Comparison of ENCODE assay signal across 22 mouse cellular contexts in genomic region chr9:84046961-84047360, GRCm38 (mm10).
A peak's percentile ranks its signal among the peaks of the same experiment; 100 is the strongest.
DNase-seq lines count a peak whose midpoint lies in the region; ATAC-seq and TF ChIP-seq lines count a peak whose summit lies in the region.
"Had no signal": no experiment of that assay in that cellular context is flagged by ENCODE, and none has a peak within 500 bp of the region (broad histone marks: within the 10 kb centered on the region; RNA-seq: fewer than 3 reads in every experiment).

No protein-coding gene starts in this region.

- peaks cover 17% of the 10 kb centered on the region for H3K4me1 ChIP-seq in heart, embryonic 15.5 days (replicated peaks)
- H3K4me1 ChIP-seq in forebrain, embryonic 14.5 days (ENCODE audit: control insufficient read depth, insufficient read depth, low read length): peaks cover 3% of the 10 kb centered on the region; the same call in 1 of the 2 replicates

- no peak overlapping the region for H3K4me2 ChIP-seq in heart, embryonic 15.5 days
- H3K4me2 ChIP-seq in forebrain, embryonic 14.5 days (ENCODE audit: low read length): no peak overlapping the region
- H3K4me2 ChIP-seq: embryonic facial prominence, embryonic 15.5 days; forebrain, embryonic 15.5 days had no signal

- H3K27me3 ChIP-seq in heart, embryonic 15.5 days: no peaks in the 10 kb centered on the region
- H3K27me3 ChIP-seq in forebrain, embryonic 14.5 days (replicated peaks; ENCODE audit: control insufficient read depth, insufficient read depth, low read length): no peaks in the 10 kb centered on the region
- H3K27me3 ChIP-seq: embryonic facial prominence, embryonic 15.5 days; forebrain, embryonic 15.5 days had no signal

- no peak overlapping the region for H3K9ac ChIP-seq in heart, embryonic 15.5 days
- no peak overlapping the region for H3K9ac ChIP-seq in forebrain, embryonic 14.5 days (ENCODE audit: low read length)
- H3K9ac ChIP-seq: embryonic facial prominence, embryonic 15.5 days; forebrain, embryonic 15.5 days had no signal

- H3K36me3 ChIP-seq in heart, embryonic 15.5 days: no peaks in the 10 kb centered on the region
- H3K36me3 ChIP-seq in forebrain, embryonic 14.5 days (ENCODE audit: control insufficient read depth, insufficient read depth, low read length): no peaks in the 10 kb centered on the region
- H3K36me3 ChIP-seq: embryonic facial prominence, embryonic 15.5 days; forebrain, embryonic 15.5 days; heart, embryonic 10.5 days had no signal

- no peak overlapping the region for H3K4me3 ChIP-seq in heart, embryonic 15.5 days
- no peak overlapping the region for H3K4me3 ChIP-seq in layer of hippocampus, adult 2 months
- H3K4me3 ChIP-seq in forebrain, embryonic 14.5 days (ENCODE audit: low read depth, low read length): no peak overlapping the region
- H3K4me3 ChIP-seq: embryonic facial prominence, embryonic 15.5 days; forebrain, embryonic 15.5 days; heart, adult 2 months; heart, embryonic 10.5 days had no signal

- no peaks in the 10 kb centered on the region for H3K9me3 ChIP-seq in heart, embryonic 15.5 days (replicated peaks)
- no peaks in the 10 kb centered on the region for H3K9me3 ChIP-seq in forebrain, embryonic 14.5 days (replicated peaks; ENCODE audit: control insufficient read depth, low read length)
- H3K9me3 ChIP-seq: embryonic facial prominence, embryonic 15.5 days; forebrain, embryonic 15.5 days; heart, embryonic 10.5 days had no signal

- TF ChIP-seq CTCF in layer of hippocampus, adult 2 months (conservative IDR thresholded peaks at IDR 0.05): no peak

- H3K27ac ChIP-seq in heart, embryonic 15.5 days: 0 out of 2 replicates have a peak overlapping the region, but pooled peaks have one; percentile 23
- H3K27ac ChIP-seq in layer of hippocampus, adult 2 months: 0 out of 2 replicates have a peak overlapping the region, but pooled peaks have one; percentile 2
- H3K27ac ChIP-seq in forebrain, embryonic 14.5 days (ENCODE audit: low read depth, low read length): no peak overlapping the region
- H3K27ac ChIP-seq: embryonic facial prominence, embryonic 15.5 days; forebrain, embryonic 15.5 days; heart, adult 2 months; heart, embryonic 10.5 days had no signal

- DNase-seq in heart, adult 18-20 months: no peak
- DNase-seq in layer of hippocampus, adult 2 months (ENCODE audit: low spot score in 2 of 2): no peak
- no peak for DNase-seq in layer of hippocampus, adult 11-12 months (ENCODE audit: low spot score)
- peak; percentile 77 for DNase-seq in Muller cell, postnatal 12 days (ENCODE audit: inconsistent ontology term)
- DNase-seq in forebrain, embryonic 14.5 days (ENCODE audit: low spot score): no peak
- DNase-seq: adrenal gland, adult 8-10 months; adrenal gland, postnatal 25 days; cerebellum, adult 11-12 months; cerebellum, adult 8-10 months; cerebellum, postnatal 10 days; cerebellum, postnatal 36 days; gastrocnemius, postnatal 25 days; heart, adult 2 months; heart, postnatal 14 days; heart, postnatal 4 days had no signal

- no peak for ATAC-seq in heart, embryonic 15.5 days (replicated peaks; ENCODE audit: insufficient number of reproducible peaks, insufficient read depth, low FRiP score, low read depth)
- ATAC-seq in forebrain, embryonic 14.5 days: no peak
- ATAC-seq: activated CD4-positive, CD25-positive, alpha-beta regulatory T cell, adult 4 months; CD4-positive, CD25-positive, alpha-beta regulatory T cell, adult 4 months; intestine, postnatal 0 days had no signal

- WGBS in heart, embryonic 15.5 days: 55% methylated on average over 4 of the region's 4 CpGs
- WGBS in forebrain, embryonic 14.5 days: 16% methylated on average over 4 of the region's 4 CpGs
